Mouse (Mus musculus): ENCODE measurements around the gene Sco1. TPM values are rescaled to one million over a fixed set of nuclear protein-coding genes. Genes with fewer than 3 reads are reported as not detected.

Sco1 gene
- total and polyA plus RNA-seq, 3 experiments: 15.4 to 32.7 (median 20.4) TPM

DNA sequence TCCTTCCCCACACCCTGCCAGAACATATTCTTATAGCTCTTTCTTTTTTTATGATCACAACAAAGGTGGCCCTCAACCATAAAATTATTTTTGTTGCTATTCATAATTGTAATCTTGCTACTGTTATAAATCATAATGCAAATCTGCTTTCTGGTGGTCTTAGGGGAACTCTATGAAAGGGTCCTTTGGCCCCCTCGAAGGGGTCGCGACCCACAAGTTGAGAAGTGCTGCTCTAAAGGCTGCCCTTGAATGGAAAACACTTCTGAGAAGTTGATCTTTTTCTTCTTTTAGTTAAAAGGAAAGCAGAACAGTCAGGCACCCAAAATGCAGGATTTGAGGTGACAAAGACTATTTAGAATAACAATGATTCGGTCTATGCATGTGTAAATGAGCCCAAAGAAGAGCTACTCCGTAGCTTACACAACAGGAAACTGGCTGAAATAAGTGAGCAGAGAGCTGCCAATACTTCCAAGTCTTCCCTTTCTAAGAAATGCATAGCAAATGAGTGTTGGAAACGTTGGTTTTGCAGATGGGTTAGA lies 28.6 kb upstream of the Sco1 start:
- Histone ChIP-seq H3K4me2 (ENCODE audit: insufficient read depth, low read depth, poor library complexity, severe bottlenecking) (no peak overlapping the region), H3K9me3 (replicated peaks; ENCODE audit: low read length) (no peaks in the 10 kb centered on the region), H3K27me3 (replicated peaks) (peaks cover 20% of the 10 kb centered on the region), H3K9ac (ENCODE audit: insufficient read depth, low read depth) (no peak overlapping the region), H3K27ac (ENCODE audit: insufficient read depth, low read depth) (no peak overlapping the region), H3K36me3 (replicated peaks in 1 of 2; ENCODE audit: control insufficient read depth in 1 of 2, insufficient read depth in 1 of 2, low read length in 1 of 2) (no peaks in the 10 kb centered on the region), H3K4me1 (ENCODE audit: control insufficient read depth in 1 of 2, insufficient read depth in 2 of 2) (peaks cover 0 to 22% of the 10 kb centered on the region in 2 experiments; a peak in 2 of 4 replicates), H3K4me3 (replicated peaks in 1 of 3; ENCODE audit: low read depth in 2 of 3, low read length in 2 of 3, poor library complexity in 1 of 3) (no peak overlapping the region), H3K79me2 (replicated peaks; ENCODE audit: control insufficient read depth, extremely low read depth, insufficient read depth, poor library complexity, severe bottlenecking) (no peaks in the 10 kb centered on the region)
- dilution Hi-C loops (cut with MboI; ENCODE audit: extremely low pct_ligation_motif_present, extremely low pct_unique_long_range_greater_than_20kb, low sequenced_read_pairs): no loop called here
- TF ChIP-seq JUND (conservative IDR thresholded peaks at IDR 0.05; ENCODE audit: low read depth, low read length) (no peak), RAD21 (IDR thresholded peaks at IDR 0.05; ENCODE audit: low read depth, low read length) (no peak), TBP (conservative IDR thresholded peaks at IDR 0.05; ENCODE audit: low read depth, low read length) (no peak), MXI1 (IDR thresholded peaks at IDR 0.05; ENCODE audit: low read depth, low read length) (no peak), ETS1 (conservative IDR thresholded peaks at IDR 0.05; ENCODE audit: low read depth, low read length) (no peak), ZNF384 (IDR thresholded peaks at IDR 0.05; ENCODE audit: low read depth, low read length) (no peak), RCOR1 (conservative IDR thresholded peaks at IDR 0.05; ENCODE audit: low read depth, low read length) (no peak), ELF1 (IDR thresholded peaks at IDR 0.05; ENCODE audit: low read depth, low read length) (no peak), NELFE (IDR thresholded peaks at IDR 0.05; ENCODE audit: low read depth, low read length) (no peak), IRF4 (IDR thresholded peaks at IDR 0.05; ENCODE audit: low read depth, low read length) (no peak), SMC3 (IDR thresholded peaks at IDR 0.05; ENCODE audit: low read depth, low read length) (no peak), GABPA (IDR thresholded peaks at IDR 0.05; ENCODE audit: insufficient replicate concordance, low read depth, low read length) (no peak), CHD2 (IDR thresholded peaks at IDR 0.05; ENCODE audit: low read length) (no peak), POLR2A (IDR thresholded peaks at IDR 0.05; ENCODE audit: low read depth, low read length) (no peak), SIN3A (IDR thresholded peaks at IDR 0.05; ENCODE audit: low read length) (no peak), USF2 (conservative IDR thresholded peaks at IDR 0.05; ENCODE audit: low read depth, low read length) (no peak), JUN (IDR thresholded peaks at IDR 0.05; ENCODE audit: insufficient read depth, low read depth, low read length) (no peak), ZMIZ1 (IDR thresholded peaks at IDR 0.05; ENCODE audit: low read depth, low read length) (no peak)
- in situ Hi-C loops (cut with MboI; ENCODE audit: low pct_ligation_motif_present, low pct_unique_long_range_greater_than_20kb, low sequenced_read_pairs): loop anchor here (10.0 kb wide), 1 partner anchor 321 kb away; no protein-coding TSS in a partner anchor
- DNase-seq (ENCODE audit: extremely low read depth): no peak

DNA sequence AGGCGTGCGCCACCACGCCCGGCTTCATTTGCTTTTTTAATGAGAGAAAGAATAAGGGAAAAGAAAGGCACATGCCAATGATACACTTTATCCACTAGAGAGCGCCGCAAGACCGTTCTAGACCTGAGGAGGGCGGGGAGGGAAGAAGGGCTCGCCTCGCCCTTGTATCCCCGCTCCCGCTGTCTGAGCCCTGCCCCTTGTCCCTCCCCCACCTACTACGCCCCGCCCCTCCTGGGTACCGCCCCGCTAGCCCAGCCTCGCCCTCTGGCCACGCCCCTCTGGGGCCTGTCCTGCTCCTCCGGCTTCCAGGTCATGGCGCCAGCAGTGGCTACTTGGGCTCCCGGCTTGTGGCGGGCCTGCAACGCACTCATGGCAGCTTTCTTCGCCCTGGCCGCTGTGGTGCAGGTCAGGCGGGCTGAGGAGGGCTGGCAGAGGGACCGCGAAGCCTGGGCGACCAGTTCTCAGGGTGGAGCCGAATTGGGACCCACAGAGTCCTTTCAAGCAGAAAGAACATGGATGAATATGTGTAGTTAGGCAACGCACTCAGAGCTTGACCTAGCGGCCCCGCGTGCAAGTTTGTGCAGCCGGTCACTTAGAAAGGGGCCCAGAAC lies 27.5 kb upstream of the Sco1 start, which contains the start of gene Tmem220:
TSS of gene Tmem220 (plus strand) at position 288 of the 611 bp plus-strand sequence.
- Histone ChIP-seq H3K4me1 (ENCODE audit: control insufficient read depth in 1 of 2, insufficient read depth in 2 of 2) (peaks cover 0 to 19% of the 10 kb centered on the region in 2 experiments; a peak in 2 of 4 replicates), H3K27me3 (replicated peaks) (peaks cover 20% of the 10 kb centered on the region), H3K9ac (ENCODE audit: insufficient read depth, low read depth) (peak within 1 kb of the TSS; percentile 67), H3K9me3 (replicated peaks; ENCODE audit: low read length) (no peaks in the 10 kb centered on the region), H3K4me3 (replicated peaks in 1 of 3; ENCODE audit: low read depth in 2 of 3, low read length in 2 of 3, poor library complexity in 1 of 3) (peak within 1 kb of the TSS; percentile 58 to 68 (median 63)), H3K27ac (ENCODE audit: insufficient read depth, low read depth) (no peak within 1 kb of the TSS), H3K4me2 (ENCODE audit: insufficient read depth, low read depth, poor library complexity, severe bottlenecking) (peak within 1 kb of the TSS; percentile 87), H3K36me3 (replicated peaks in 1 of 2; ENCODE audit: control insufficient read depth in 1 of 2, insufficient read depth in 1 of 2, low read length in 1 of 2) (no peaks in the 10 kb centered on the region), H3K79me2 (replicated peaks; ENCODE audit: control insufficient read depth, extremely low read depth, insufficient read depth, poor library complexity, severe bottlenecking) (no peaks in the 10 kb centered on the region)
- DNase-seq (ENCODE audit: extremely low read depth): peak; percentile 98
- in situ Hi-C loops (cut with MboI; ENCODE audit: low pct_ligation_motif_present, low pct_unique_long_range_greater_than_20kb, low sequenced_read_pairs) (loop anchor here (5.0 to 10.0 kb wide), 3 partner anchors 57 to 320 kb away; no protein-coding TSS in a partner anchor), dilution Hi-C loops (cut with MboI; ENCODE audit: extremely low pct_ligation_motif_present, extremely low pct_unique_long_range_greater_than_20kb, low sequenced_read_pairs) (no loop called here)
- no peak for TF ChIP-seq EP300 (IDR thresholded peaks at IDR 0.05; ENCODE audit: low read length)
- no peak for TF ChIP-seq USF1 (IDR thresholded peaks at IDR 0.05; ENCODE audit: low read depth, low read length)
- 0 out of 2 replicates have a peak, but pooled peaks have one; percentile 22 for TF ChIP-seq RCOR1 (conservative IDR thresholded peaks at IDR 0.05; ENCODE audit: low read depth, low read length)
- TF ChIP-seq PAX5 (IDR thresholded peaks at IDR 0.05; ENCODE audit: low read length): no peak
- TF ChIP-seq CHD1 (IDR thresholded peaks at IDR 0.05; ENCODE audit: low read depth, low read length): no peak
- peak; percentile 89 for TF ChIP-seq RAD21 (IDR thresholded peaks at IDR 0.05; ENCODE audit: low read depth, low read length)
- TF ChIP-seq ZKSCAN1 (IDR thresholded peaks at IDR 0.05; ENCODE audit: borderline replicate concordance, low read depth, low read length): no peak
- TF ChIP-seq NRF1 (IDR thresholded peaks at IDR 0.05; ENCODE audit: low read depth, low read length): 0 out of 2 replicates have a peak, but pooled peaks have one; percentile 41
- TF ChIP-seq ETS1 (conservative IDR thresholded peaks at IDR 0.05; ENCODE audit: low read depth, low read length): no peak
- no peak for TF ChIP-seq JUND (conservative IDR thresholded peaks at IDR 0.05; ENCODE audit: low read depth, low read length)
- no peak for TF ChIP-seq GABPA (IDR thresholded peaks at IDR 0.05; ENCODE audit: insufficient replicate concordance, low read depth, low read length)
- peak; percentile 42; the same call in 1 of the 2 replicates for TF ChIP-seq ZC3H11A (IDR thresholded peaks at IDR 0.05; ENCODE audit: low read depth, low read length)
- peak; percentile 26; the same call in 1 of the 2 replicates for TF ChIP-seq IRF4 (IDR thresholded peaks at IDR 0.05; ENCODE audit: low read depth, low read length)
- TF ChIP-seq POLR2AphosphoS2 (IDR thresholded peaks at IDR 0.05; ENCODE audit: low read depth, low read length): peak; percentile 63; the same call in 1 of the 2 replicates
- peak; percentile 49 for TF ChIP-seq HCFC1 (IDR thresholded peaks at IDR 0.05; ENCODE audit: low read depth, low read length)
- peak in 1 of 2 experiments; percentile 94; a peak in 3 of 4 replicates for TF ChIP-seq CTCF (conservative IDR thresholded peaks at IDR 0.05 in 1 of 2, IDR thresholded peaks at IDR 0.05 in 1 of 2; ENCODE audit: low read depth in 2 of 2, low read length in 2 of 2)
- peak; percentile 89 for TF ChIP-seq SIN3A (IDR thresholded peaks at IDR 0.05; ENCODE audit: low read length)
- TF ChIP-seq TCF12 (IDR thresholded peaks at IDR 0.05; ENCODE audit: low read depth, low read length): peak; percentile 78
- TF ChIP-seq UBTF (IDR thresholded peaks at IDR 0.05; ENCODE audit: low read depth, low read length): peak; percentile 68; the same call in 1 of the 2 replicates
- peak; percentile 62; the same call in 1 of the 2 replicates for TF ChIP-seq ZMIZ1 (IDR thresholded peaks at IDR 0.05; ENCODE audit: low read depth, low read length)
